Mouse (Mus musculus) ES-E14 (cell line): ENCODE measurements around the gene Canx. TPM values are rescaled to one million over a fixed set of nuclear protein-coding genes. Genes with fewer than 3 reads are reported as not detected.

ENCODE experiments used
- DNase-seq: peaks from one replicate; pipeline ENCODE4 v3.0.0-alpha.2; 2013; ENCODE audit warnings: low read depth, low spot score
- H3K27ac ChIP-seq: 2 replicates; pipeline ENCODE4 v1.5.1; 2012; ENCODE audit warnings: low read depth, mild to moderate bottlenecking, low read length, moderate library complexity, mixed read lengths; ENCODE audit not compliant: poor library complexity, insufficient read depth, severe bottlenecking
- H3K36me3 ChIP-seq: 2 replicates; pipeline ENCODE4 v1.6.1; 2012; ENCODE audit warnings: mild to moderate bottlenecking, low read length, moderate library complexity, mixed read lengths; ENCODE audit not compliant: control insufficient read depth, poor library complexity, insufficient read depth, severe bottlenecking
- H3K4me1 ChIP-seq, 2 experiments: fragments of 150-350 bp in 1 of 2; sonication (generic) in 1 of 2; 2 replicates each; pipeline ENCODE4 v1.6.1; 2012; ENCODE audit warnings: low read length in 2 of 2, mild to moderate bottlenecking in 1 of 2, mixed read lengths in 1 of 2; ENCODE audit not compliant: control insufficient read depth in 2 of 2, insufficient read depth in 2 of 2, poor library complexity in 1 of 2
- H3K4me3 ChIP-seq, 2 experiments: fragments of 150-350 bp in 1 of 2; sonication (generic) in 1 of 2; 2 replicates each; pipeline ENCODE4 v1.5.1; 2012; ENCODE audit warnings: low read length in 2 of 2, low read depth in 1 of 2, mild to moderate bottlenecking in 1 of 2, mixed read lengths in 1 of 2; ENCODE audit not compliant: insufficient read depth in 1 of 2, poor library complexity in 1 of 2, severe bottlenecking in 1 of 2
- H3K9ac ChIP-seq: 2 replicates; pipeline ENCODE4 v1.6.1; 2012; ENCODE audit warnings: low read depth, mild to moderate bottlenecking, low read length, mixed read lengths; ENCODE audit not compliant: poor library complexity, insufficient read depth, severe bottlenecking
- H3K9me3 ChIP-seq: fragments of 150-350 bp; sonication (generic); 2 replicates; pipeline ENCODE4 v1.6.1; 2012; ENCODE audit warnings: low read depth, mild to moderate bottlenecking, low read length; ENCODE audit not compliant: control insufficient read depth, insufficient read depth
- CHD2 ChIP-seq: IDR thresholded peaks from 2 replicates; pipeline ENCODE4 v1.6.1; 2014; ENCODE audit warnings: mild to moderate bottlenecking, low read depth, low read length, inconsistent platforms
- HCFC1 ChIP-seq: IDR thresholded peaks from 2 replicates; pipeline ENCODE4 v1.6.1; 2012; ENCODE audit warnings: low read length, inconsistent platforms, borderline replicate concordance; ENCODE audit not compliant: insufficient read depth
- MAFK ChIP-seq: IDR thresholded peaks from 2 replicates; pipeline ENCODE4 v1.6.1; 2014; ENCODE audit warnings: mild to moderate bottlenecking, low read depth, low read length, inconsistent platforms; ENCODE audit not compliant: insufficient read depth
- ZC3H11A ChIP-seq: IDR thresholded peaks from 2 replicates; pipeline ENCODE4 v1.6.1; 2012; ENCODE audit warnings: low read depth, mild to moderate bottlenecking, inconsistent platforms, low read length, borderline replicate concordance
- ZNF384 ChIP-seq: IDR thresholded peaks from 2 replicates; pipeline ENCODE4 v1.6.1; 2012; ENCODE audit warnings: low read depth, low read length, inconsistent platforms
- in situ Hi-C, 2 experiments: fragments of 600-800 bp; cut with MboI; formaldehyde crosslinking; loops; one replicate each; pipeline ENCODE4 v1.15.1; 2025; ENCODE audit warnings: low sequenced_read_pairs in 2 of 2, inconsistent platforms in 1 of 2; ENCODE audit not compliant: unreplicated experiment in 2 of 2
- total RNA-seq: library from RNA; depleted of rRNA; stranded (reverse); fragments of 300-350 nt; gene quantifications from 2 replicates; pipeline ENCODE4 v1.2.3, GENCODE M21; 2012

Gene Canx
- total RNA-seq, 1 experiment = 970 TPM

- H3K36me3 ChIP-seq = peaks cover 26% of the 10 kb centered on the region
- H3K27ac ChIP-seq = peak within 1 kb of the TSS; percentile 89
- H3K9me3 ChIP-seq = no peaks in the 10 kb centered on the region
- H3K9ac ChIP-seq = peak within 1 kb of the TSS; percentile 96
- H3K4me1 ChIP-seq = peaks cover 0 to 3% of the 10 kb centered on the region in 2 experiments; a peak in 1 of 4 replicates
- peak within 1 kb of the TSS; percentile 86 to 89 for H3K4me3 ChIP-seq
- DNase-seq = peak; percentile 99
- TF ChIP-seq ZNF384 (no peak), ZC3H11A (no peak), HCFC1 (no peak), CHD2 (peak; percentile 66; the same call in 1 of the 2 replicates), MAFK (no peak)
- in situ Hi-C loops = no loop called here
These were observed 33.1 kb downstream of the Canx start, which contains the start of gene Maml1 for GRCm38 (mm10) chr11:50292190-50292855. TSS of gene Maml1 (minus strand) at chr11:50292311.

- DNase-seq = peak; percentile 47
- peak overlapping the region; percentile 86 to 89 for H3K4me3 ChIP-seq
- H3K4me1 ChIP-seq = peaks cover 0 to 3% of the 10 kb centered on the region in 2 experiments; a peak in 1 of 4 replicates
- H3K27ac ChIP-seq = peak overlapping the region; percentile 89
- H3K36me3 ChIP-seq = peaks cover 23% of the 10 kb centered on the region
- no peaks in the 10 kb centered on the region for H3K9me3 ChIP-seq
- in situ Hi-C loops = no loop called here
- H3K9ac ChIP-seq = peak overlapping the region; percentile 96
- TF ChIP-seq CHD2 (no peak), HCFC1 (no peak), MAFK (no peak), ZNF384 (no peak), ZC3H11A (no peak)
These were observed 33.9 kb downstream of the Canx start for GRCm38 (mm10) chr11:50291321-50292165.

GRCm38 (mm10) chr11:50290486-50291225, 34.8 kb downstream of the Canx start:
- no peak overlapping the region for H3K27ac ChIP-seq
- DNase-seq = no peak
- in situ Hi-C loops = no loop called here
- TF ChIP-seq ZNF384 (no peak), MAFK (no peak), CHD2 (no peak), HCFC1 (no peak), ZC3H11A (no peak)
- peaks cover 18% of the 10 kb centered on the region for H3K36me3 ChIP-seq
- peak overlapping the region; percentile 61 for H3K9ac ChIP-seq
- no peaks in the 10 kb centered on the region for H3K9me3 ChIP-seq
- H3K4me1 ChIP-seq = peaks cover 0 to 3% of the 10 kb centered on the region in 2 experiments; a peak in 1 of 4 replicates
- H3K4me3 ChIP-seq = peak overlapping the region; percentile 86 to 89

DNA sequence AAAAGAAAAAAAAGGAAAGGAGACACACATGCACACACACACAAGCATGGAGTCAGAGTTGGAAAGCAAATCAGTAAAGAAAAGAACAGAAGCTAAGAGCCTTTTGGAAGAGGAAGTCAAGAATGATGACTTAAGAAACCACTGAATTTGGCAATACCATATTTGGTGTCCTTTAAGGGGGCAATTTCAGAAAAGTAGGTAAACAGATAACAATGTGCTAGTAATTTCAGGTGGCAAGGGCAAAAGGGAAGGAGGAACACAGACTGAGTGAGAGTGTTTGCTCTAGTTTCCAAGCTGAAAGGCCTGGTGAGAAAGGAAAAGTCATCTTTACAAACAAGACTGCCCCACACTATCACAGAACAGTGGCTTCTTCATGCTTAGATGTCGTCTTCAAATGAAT, 39.0 kb downstream of the Canx start:
- Histone ChIP-seq H3K4me1 (peaks cover 0 to 3% of the 10 kb centered on the region in 2 experiments; a peak in 1 of 4 replicates), H3K4me3 (no peak overlapping the region), H3K36me3 (peaks cover 8% of the 10 kb centered on the region; the same call in 1 of the 2 replicates), H3K9ac (no peak overlapping the region), H3K27ac (no peak overlapping the region), H3K9me3 (no peaks in the 10 kb centered on the region)
- in situ Hi-C loops = no loop called here
- DNase-seq = no peak
- TF ChIP-seq MAFK (no peak), ZC3H11A (no peak), HCFC1 (no peak), ZNF384 (no peak), CHD2 (no peak)
